Mouse (Mus musculus): Measurements from ENCODE around the gene Gsto1.

DNA sequence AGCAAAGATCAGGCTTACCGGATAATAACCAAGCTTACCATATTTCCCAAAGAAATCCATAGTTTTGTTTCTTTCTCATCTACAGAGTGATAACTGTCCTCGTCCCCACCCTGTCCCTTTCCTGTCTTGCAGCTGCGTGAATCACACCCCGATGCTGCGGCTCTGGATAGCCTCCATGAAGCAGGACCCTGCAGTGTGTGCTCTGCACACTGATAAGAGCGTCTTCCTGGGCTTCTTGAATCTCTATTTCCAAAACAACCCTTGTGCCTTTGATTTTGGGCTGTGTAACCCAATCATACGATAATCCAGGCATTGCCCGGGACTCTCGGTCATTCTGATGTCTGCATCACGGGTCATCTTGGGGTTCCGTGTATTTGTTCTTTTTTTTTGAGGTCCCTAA lies 31.1 kb downstream of the Gsto1 start:
- TF ChIP-seq GATA1 (IDR thresholded peaks at IDR 0.05; ENCODE audit: low read length) (no peak), TAL1 (IDR thresholded peaks at IDR 0.05; ENCODE audit: low read length) (no peak)

Data from erythroblast, embryonic 14.5 days (primary cell).